Mouse (Mus musculus) T-helper 1 cell (primary cell): Measurements from ENCODE around the gene Lrrc59.
"Not testable (repeated sequence)": the region's sequence is repeated elsewhere in the genome, so short reads cannot be mapped to it uniquely, and the experiment has no call there.

ENCODE experiments used
- in situ Hi-C: fragments of 300-600 bp; cut with MboI, MseI; formaldehyde crosslinking; loops from one replicate; pipeline ENCODE4 v1.15.1; 2025; ENCODE audit warnings: high pct_unique_total_duplicates

The Lrrc59 gene

GRCm38 (mm10) chr11:94630199-94631011 lies 838 bp downstream of the Lrrc59 start:
- in situ Hi-C loops: no loop called here

GRCm38 (mm10) chr11:94631969-94632368 lies 2.4 kb downstream of the Lrrc59 start:
- in situ Hi-C loops: no loop called here

GRCm38 (mm10) chr11:94632988-94633387 lies 3.4 kb downstream of the Lrrc59 start:
- in situ Hi-C loops: no loop called here

DNA sequence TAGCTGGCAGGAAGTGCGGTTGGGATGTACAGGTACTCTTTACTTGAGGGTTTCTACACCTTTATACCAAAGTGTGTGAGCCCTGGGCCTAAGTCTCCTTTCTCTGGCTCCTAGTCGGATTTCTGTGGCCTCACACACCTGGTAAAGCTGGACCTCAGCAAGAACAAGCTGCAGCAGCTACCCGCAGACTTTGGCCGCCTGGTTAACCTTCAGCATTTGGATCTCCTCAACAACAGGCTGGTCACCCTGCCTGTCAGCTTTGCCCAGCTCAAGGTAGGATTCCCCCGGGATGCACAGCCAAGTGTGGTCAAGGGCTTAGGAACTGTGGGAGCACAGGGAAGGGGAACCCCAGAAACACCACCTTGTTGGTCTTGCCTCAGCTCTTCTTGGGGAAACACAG lies 4.9 kb downstream of the Lrrc59 start:
- in situ Hi-C loops: no loop called here

DNA sequence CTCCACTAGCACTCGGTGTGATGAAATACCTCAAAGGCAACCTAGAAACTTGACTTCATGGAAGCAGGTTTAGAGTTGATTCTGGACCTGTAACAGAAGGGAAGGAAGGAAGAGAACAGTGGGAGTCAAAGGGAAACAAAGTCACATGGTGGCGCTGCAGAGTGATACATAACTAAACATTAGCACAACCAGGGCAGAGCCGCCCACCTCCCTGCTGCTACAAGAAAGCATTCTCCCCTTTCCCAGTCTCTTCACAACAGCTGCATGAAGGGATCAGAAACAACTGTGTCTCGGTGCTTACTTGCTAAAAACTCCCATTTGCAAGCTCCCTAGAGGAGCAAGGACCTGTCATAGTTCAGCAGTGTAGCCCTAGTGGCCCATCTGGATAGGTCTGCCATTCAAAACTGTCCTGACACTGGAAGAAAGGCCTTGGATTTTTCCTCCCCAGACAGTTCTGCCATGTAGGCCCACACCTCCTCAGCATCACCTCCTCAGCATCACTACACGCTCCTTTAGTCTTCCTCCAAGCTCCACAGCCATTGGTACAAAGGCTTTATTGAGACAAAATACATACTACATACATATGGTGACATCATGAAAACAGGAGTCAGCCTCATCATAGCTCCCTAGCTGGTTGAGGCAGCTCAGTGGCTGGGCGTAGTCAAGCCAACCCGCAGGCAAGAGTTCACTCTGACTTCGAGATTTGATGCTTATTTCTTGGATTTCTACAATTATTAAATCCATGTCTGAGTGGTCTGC lies 15.1 kb downstream of the Lrrc59 start:
- in situ Hi-C loops: no loop called here

DNA sequence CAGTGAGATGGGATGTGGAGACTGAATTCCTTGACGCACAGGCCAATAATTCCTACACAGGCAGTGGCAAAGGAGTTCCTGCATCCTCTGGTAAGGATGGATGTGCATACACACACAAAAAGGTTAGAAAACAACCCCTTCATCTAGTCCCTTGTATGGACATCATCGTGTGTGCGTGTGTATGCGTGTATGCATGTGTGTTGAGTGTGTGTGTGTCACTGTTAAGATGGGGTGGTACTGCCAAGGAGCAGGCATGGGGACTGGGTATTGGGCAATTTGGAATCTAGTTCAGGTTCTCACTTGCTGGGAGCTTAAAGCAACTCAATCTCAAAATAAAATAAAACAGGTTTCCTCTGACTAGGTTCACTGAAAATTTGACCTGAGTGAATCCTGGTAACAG lies 16.9 kb downstream of the Lrrc59 start:
- in situ Hi-C loops: no loop called here

- in situ Hi-C loops: not testable (repeated sequence)
Observed at GRCm38 (mm10) chr11:94651241-94651640, 21.7 kb downstream of the Lrrc59 start.

- in situ Hi-C loops: no loop called here
Observed at GRCm38 (mm10) chr11:94652973-94653372, 23.4 kb downstream of the Lrrc59 start.

DNA sequence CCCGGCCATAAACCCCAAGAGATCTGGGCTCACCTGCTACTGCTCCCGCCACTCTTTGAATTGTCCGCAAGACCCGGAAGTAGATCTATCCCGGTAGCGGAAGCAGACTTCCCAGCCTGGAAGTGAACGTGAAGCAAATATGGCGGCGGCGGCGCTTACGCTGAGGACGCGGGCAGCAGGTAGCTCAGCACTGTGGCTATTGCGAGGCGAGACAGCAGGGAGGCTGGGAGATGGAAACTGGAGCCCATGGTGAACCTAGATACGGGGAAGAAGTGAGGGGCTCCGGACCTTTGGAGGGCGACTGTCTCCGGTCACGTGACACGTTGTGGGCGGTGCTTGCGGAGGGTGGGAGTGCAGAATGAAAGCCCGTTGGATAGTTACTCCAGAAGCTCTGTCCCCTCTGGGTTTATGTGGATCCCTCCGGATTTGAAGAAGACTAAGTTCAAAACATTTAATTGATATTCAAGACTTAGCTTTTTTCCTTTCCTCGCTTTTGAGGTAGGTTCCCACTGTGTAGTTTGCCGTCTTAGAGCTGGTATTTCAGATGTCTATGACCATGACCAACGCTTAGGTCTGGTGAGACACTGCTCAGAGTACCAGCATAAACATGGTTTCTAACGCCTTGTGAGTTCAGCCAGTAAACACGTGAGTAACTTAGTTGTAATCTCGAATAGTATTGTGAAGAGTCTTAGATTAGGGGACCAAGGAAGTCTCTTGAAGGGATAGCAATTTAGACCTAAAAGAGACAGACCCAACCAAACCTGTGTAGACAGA lies 24.3 kb downstream of the Lrrc59 start, which contains the start of the genes Mrpl27 and Eme1:
TSS of gene Mrpl27 (plus strand) at position 105 of the 774 bp plus-strand sequence.
TSS of gene Eme1 (minus strand) at position 302 of the 774 bp plus-strand sequence.
- in situ Hi-C loops: no loop called here

DNA sequence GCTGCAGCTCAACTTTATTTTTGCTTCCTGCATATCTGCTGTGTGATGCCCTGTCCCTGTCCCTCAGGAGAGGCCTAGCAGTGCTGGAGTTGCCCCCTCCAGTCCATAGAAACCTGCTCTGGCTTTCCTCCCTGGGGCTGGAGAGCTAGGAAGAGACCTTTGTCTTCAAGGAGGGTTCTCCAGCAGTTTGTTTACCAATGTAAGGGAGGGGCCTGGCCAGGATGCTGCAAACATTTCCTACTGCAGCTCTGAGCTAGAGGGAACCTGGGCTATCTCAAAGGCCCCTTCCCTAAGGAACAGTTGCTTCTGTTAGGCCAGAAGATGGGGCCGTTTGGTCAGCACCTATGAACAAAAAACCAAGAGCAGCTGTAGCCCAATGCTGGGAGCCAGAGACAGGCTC lies 31.8 kb downstream of the Lrrc59 start:
- in situ Hi-C loops: no loop called here

DNA sequence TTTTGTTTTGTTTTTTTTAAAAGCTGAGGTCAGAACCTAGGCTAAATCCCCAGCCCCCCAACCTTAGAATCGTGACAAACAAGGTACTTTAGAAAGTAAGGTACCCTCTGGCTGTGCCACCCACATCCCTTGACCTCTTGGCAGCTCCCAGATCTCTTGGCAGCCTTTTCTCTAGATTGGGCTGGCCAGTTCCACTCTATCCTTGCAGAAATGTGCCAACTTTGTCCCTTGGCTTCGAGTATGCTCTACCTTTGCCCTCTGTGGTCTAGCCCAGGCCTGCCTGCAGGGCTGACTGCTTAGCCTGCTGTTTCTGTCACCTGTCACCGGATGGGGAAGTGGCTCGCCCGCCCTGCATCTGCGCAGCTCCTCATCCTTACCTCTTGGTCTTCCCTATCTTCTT lies 35.7 kb downstream of the Lrrc59 start:
- in situ Hi-C loops: no loop called here

GRCm38 (mm10) chr11:94674984-94675383 lies 45.4 kb downstream of the Lrrc59 start:
- in situ Hi-C loops: no loop called here

DNA sequence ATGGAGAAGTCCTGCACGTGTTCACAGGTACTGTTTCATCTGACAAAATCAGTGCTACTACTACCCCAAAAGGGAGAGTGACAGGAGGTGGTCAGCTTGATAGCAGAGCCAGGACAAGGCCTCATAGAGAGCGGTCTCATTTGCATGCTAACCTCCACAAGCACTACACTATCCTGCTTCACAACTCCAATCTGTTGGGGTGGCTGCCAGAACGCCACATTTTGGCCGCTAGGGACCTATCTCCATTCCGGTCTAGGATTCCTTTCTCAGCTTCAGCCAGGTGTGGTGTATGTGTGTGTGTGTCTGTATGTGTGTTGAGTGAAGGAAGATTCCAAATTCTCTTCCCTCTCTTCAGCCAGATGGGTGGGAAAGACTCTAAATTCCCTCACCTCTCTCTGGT lies 45.9 kb downstream of the Lrrc59 start:
- in situ Hi-C loops: no loop called here

GRCm38 (mm10) chr11:94676308-94676707 lies 46.7 kb downstream of the Lrrc59 start:
- in situ Hi-C loops: no loop called here

DNA sequence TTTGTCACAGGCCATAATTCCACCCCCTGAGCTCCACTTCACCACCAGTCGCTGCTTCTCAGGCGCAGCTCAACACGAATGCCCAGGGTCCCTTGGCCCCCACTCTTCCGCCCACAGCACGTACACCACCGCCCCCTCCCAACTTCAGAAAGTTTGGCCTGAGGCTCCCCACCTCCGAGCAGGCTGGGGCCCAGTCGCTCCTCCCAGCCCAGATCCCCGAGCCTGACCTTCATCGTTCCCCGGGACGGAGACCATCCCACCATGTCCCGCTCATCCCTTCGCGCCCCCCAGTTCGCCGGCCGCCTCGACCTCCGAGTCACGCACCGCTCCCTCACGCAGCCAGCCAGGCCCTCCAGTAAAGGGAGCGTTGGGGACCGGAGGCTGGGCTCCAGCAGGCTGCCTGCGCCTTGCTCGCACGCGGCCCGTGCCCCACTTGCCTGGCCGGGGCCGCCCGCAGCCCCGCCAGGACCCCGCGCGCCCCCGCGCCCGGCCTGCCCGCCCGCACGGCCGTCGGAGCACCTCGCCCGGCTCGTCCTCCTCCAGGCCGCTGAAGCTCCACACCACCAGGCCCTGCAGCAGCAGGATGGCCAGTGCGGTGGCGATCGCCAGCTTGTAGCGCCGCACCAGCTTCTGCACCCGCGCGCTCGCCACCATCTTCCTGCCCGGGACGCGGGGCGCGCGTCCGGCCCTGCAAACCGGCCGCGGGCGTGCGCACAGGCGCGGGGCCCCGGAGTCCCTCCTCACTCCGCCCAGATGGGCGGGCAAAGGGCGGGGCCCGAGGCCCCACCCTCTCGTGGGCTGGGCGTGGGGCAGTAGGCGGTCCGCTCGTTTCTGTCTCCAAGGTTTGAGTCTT lies 47.4 kb downstream of the Lrrc59 start, which contains the start of gene Xylt2:
TSS of gene Xylt2 (minus strand) at position 762 of the 853 bp plus-strand sequence.
- in situ Hi-C loops: no loop called here

GRCm38 (mm10) chr11:94677607-94678145 lies 48.1 kb downstream of the Lrrc59 start:
- in situ Hi-C loops: no loop called here

GRCm38 (mm10) chr11:94680639-94681038 lies 51.1 kb downstream of the Lrrc59 start:
- in situ Hi-C loops: no loop called here

- in situ Hi-C loops: no loop called here
Observed at GRCm38 (mm10) chr11:94681640-94682039, 52.1 kb downstream of the Lrrc59 start.

DNA sequence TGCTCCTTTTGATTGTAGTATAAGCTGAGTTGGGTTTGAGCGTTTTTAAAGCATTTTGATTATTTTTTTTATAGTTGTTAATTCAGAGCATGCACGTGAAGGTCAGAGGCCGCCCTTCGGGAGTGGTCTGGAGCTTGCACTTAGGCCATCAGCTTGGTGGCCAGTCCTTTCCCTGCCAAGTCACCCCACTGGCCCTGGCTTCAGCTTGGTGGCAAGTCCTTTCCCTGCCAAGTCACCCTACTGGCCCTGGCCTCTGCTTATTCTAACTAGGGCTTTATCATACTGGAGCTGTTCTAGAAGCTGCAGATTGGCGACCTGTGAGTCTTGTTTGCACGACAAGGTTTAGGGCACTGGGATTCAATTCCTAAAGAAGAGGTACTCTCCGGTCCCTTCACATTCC lies 52.9 kb downstream of the Lrrc59 start:
- in situ Hi-C loops: no loop called here

DNA sequence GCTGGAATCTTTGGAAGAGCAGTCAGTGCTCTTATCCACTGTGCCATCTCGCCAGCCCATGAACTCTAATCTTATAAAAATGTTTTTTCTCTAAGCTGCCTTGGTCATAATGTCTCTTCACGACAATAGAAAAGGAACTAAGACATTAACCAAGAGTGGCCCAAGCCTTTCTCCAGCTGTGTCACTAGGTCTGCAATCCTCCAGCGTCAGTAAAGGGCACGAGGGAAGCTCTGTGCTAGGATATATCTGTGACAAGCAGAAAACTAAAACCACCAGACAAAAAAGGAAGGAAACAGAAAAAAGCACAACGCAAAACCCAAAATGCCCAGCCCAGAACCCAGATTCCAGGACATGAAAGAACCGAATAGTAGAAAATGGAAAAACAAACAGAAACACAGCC lies 57.6 kb downstream of the Lrrc59 start:
- in situ Hi-C loops: no loop called here

DNA sequence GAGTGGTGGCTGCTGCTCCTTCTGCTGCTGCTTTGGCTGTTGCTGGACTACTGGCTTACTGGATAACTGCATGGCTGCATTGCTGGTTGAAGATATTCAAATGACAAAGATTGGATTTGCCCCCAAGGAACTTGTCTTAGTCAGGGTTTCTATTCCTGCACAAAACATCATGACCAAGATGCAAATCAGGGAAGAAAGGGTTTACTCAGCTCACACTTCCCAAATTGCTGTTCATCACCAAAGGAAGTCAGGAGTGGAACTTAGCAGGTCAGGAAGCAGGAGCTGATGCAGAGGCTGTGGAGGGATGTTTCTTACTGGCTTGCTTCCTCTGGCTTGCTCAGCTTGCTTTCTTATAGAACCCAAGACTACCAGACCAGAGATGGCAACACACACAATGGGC lies 62.9 kb downstream of the Lrrc59 start:
- in situ Hi-C loops: not testable (repeated sequence)
